Mouse (Mus musculus): Measurements from ENCODE around the gene Polr3gl. TPM values are rescaled to one million over a fixed set of nuclear protein-coding genes. Genes with fewer than 3 reads are reported as not detected.

Polr3gl gene
- polyA plus RNA-seq, 1 experiment from 2014 or later, result 12.1 TPM

DNA sequence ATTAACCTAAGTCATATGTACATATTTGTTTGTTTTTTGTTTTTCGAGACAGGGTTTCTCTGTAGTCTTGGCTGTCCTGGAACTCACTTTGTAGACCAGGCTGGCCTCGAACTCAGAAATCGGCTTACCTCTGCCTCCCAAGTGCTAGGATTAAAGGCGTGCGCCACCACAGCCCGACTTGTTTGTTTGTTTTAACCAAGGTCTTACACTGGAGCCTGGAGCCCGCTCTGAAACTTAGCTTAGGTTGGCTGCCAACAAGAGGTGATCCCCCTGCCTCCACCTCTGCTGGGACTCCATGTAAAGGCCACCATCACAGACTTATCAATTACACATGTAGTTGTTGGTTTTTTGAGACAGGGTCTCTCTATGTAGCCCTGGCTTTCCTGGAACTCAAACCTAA, 45.2 kb downstream of the Polr3gl start:
- Histone ChIP-seq H3K4me2 (no peak overlapping the region), H3K36me3 (ENCODE audit: control insufficient read depth, insufficient read depth, low read length) (no peaks in the 10 kb centered on the region), H3K4me3 (ENCODE audit: low read depth, low read length) (no peak overlapping the region), H3K9ac (ENCODE audit: low read length) (no peak overlapping the region), H3K27ac (ENCODE audit: low read depth, low read length) (no peak overlapping the region), H3K27me3 (ENCODE audit: control insufficient read depth, insufficient read depth, low read length) (0 out of 2 replicates have a peak, but pooled peaks cover 3% of the 10 kb centered on the region), H3K9me3 (ENCODE audit: control insufficient read depth, low read length) (no peaks in the 10 kb centered on the region), H3K4me1 (ENCODE audit: control insufficient read depth, insufficient read depth, low read length) (peaks cover 3% of the 10 kb centered on the region)
- 75% methylated on average over 7 of the region's 7 CpGs for WGBS
- DNase-seq (ENCODE audit: low spot score, missing footprints) (no peak), ATAC-seq (ENCODE audit: low FRiP score) (no peak)

DNA sequence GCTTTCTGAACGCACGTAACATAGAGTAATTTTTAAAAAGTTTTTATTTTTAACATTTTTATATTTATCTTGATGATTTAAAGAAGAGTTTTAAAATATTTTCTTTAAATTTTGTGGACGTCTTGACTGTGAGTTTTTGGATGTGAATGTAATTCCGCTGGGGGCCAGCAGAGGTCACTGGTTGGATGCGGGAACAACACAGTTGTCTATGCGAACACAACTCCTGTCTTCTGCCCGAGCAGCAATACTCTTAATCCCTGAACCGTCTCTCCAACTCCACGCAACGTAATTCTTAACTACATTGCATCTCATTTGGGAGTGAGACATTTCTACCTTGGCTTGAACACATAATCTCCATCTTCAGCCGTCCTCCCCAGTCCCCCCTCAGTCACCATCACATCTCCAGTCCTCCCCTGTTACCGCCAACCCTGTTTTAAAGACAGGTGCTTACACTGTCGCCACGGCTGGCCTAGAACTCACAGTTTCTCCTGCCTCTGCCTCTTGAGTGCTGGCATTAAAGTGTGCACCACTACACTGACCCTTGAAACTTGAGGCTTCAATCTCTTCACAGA, 46.5 kb downstream of the Polr3gl start:
- Histone ChIP-seq H3K4me3 (ENCODE audit: low read depth, low read length) (no peak overlapping the region), H3K4me2 (peak overlapping the region; percentile 26; the same call in 1 of the 2 replicates), H3K27me3 (ENCODE audit: control insufficient read depth, insufficient read depth, low read length) (0 out of 2 replicates have a peak, but pooled peaks cover 3% of the 10 kb centered on the region), H3K27ac (ENCODE audit: low read depth, low read length) (no peak overlapping the region), H3K9me3 (ENCODE audit: control insufficient read depth, low read length) (no peaks in the 10 kb centered on the region), H3K4me1 (ENCODE audit: control insufficient read depth, insufficient read depth, low read length) (peaks cover 3% of the 10 kb centered on the region), H3K9ac (ENCODE audit: low read length) (0 out of 2 replicates have a peak overlapping the region, but pooled peaks have one; percentile 12), H3K36me3 (ENCODE audit: control insufficient read depth, insufficient read depth, low read length) (no peaks in the 10 kb centered on the region)
- ATAC-seq (ENCODE audit: low FRiP score) (0 out of 2 replicates have a peak, but pooled peaks have one; percentile 46), DNase-seq (ENCODE audit: low spot score, missing footprints) (peak; percentile 95)
- WGBS, result 10% methylated on average over 14 of the region's 14 CpGs

DNA sequence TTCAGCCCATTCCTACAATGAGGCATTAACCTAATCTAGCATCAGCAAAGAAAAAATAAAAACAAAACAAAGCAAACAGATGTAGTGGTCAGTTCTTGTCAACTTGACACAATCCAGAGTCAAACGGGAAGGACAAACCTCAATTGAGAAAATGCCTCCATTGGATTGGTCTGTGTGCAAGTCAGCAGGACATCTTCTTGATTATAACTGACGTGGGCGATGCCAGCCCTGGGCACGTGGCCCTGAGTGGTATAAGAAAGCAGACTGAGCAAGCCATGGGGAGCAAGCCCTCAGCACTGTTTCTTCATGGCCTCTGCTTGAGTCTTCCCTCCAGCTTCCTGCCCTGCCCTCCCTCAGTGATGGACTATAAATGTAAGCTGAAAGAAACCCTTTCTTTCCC, 47.1 kb downstream of the Polr3gl start:
- 0 out of 2 replicates have a peak, but pooled peaks cover 3% of the 10 kb centered on the region for H3K27me3 ChIP-seq (ENCODE audit: control insufficient read depth, insufficient read depth, low read length)
- H3K4me2 ChIP-seq, result 0 out of 2 replicates have a peak overlapping the region, but pooled peaks have one; percentile 10
- no peaks in the 10 kb centered on the region for H3K9me3 ChIP-seq (ENCODE audit: control insufficient read depth, low read length)
- H3K9ac ChIP-seq (ENCODE audit: low read length), result 0 out of 2 replicates have a peak overlapping the region, but pooled peaks have one; percentile 12
- no peaks in the 10 kb centered on the region for H3K36me3 ChIP-seq (ENCODE audit: control insufficient read depth, insufficient read depth, low read length)
- DNase-seq (ENCODE audit: low spot score, missing footprints) (no peak), ATAC-seq (ENCODE audit: low FRiP score) (no peak)
- H3K27ac ChIP-seq (ENCODE audit: low read depth, low read length), result no peak overlapping the region
- no peak overlapping the region for H3K4me3 ChIP-seq (ENCODE audit: low read depth, low read length)
- H3K4me1 ChIP-seq (ENCODE audit: control insufficient read depth, insufficient read depth, low read length), result peaks cover 3% of the 10 kb centered on the region
- WGBS, result 57% methylated on average over 4 of the region's 4 CpGs

DNA sequence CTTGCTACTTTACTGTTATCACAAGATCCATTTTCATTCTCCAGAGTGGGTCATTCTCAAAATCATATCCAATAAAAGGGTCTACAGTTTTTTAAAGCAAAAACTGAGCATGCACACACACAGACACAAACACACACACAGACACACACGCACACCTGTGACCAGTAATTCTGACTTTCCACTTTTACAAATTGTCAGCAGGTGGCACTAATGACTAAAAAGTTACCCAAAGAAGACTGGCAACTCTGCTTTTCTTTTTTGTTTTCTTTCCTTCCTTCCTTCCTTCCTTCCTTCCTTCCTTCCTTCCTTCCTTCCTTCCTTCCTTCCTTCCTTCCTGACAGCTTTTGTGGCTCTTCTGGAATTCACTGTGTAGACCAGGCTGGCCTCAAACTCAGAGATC, 48.4 kb downstream of the Polr3gl start:
- H3K9ac ChIP-seq (ENCODE audit: low read length), result no peak overlapping the region
- H3K36me3 ChIP-seq (ENCODE audit: control insufficient read depth, insufficient read depth, low read length), result no peaks in the 10 kb centered on the region
- no peaks in the 10 kb centered on the region for H3K9me3 ChIP-seq (ENCODE audit: control insufficient read depth, low read length)

DNA sequence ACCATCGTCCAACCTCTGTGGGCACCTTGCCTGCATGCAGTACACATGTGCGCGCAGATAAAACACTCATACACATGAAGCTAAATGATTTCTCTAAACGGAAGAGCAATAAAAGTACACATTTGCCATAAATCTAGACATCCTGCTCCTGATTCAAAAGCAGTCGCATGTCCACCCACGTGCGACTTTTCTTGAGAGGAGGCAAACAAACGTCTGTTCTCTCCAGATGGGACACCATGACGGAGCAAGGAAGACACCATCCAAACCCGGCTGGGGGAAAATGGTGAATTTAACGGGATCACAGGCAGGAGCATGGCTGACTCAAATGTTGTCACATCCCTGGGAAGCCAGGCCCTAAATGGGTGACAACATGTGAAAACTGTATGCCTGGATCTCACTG, 50.6 kb downstream of the Polr3gl start:
- no peak for ATAC-seq (ENCODE audit: low FRiP score)
- Histone ChIP-seq H3K27ac (ENCODE audit: low read depth, low read length) (no peak overlapping the region), H3K4me3 (ENCODE audit: low read depth, low read length) (no peak overlapping the region), H3K27me3 (ENCODE audit: control insufficient read depth, insufficient read depth, low read length) (0 out of 2 replicates have a peak, but pooled peaks cover 3% of the 10 kb centered on the region), H3K36me3 (ENCODE audit: control insufficient read depth, insufficient read depth, low read length) (no peaks in the 10 kb centered on the region), H3K4me2 (no peak overlapping the region), H3K9ac (ENCODE audit: low read length) (no peak overlapping the region), H3K9me3 (ENCODE audit: control insufficient read depth, low read length) (no peaks in the 10 kb centered on the region), H3K4me1 (ENCODE audit: control insufficient read depth, insufficient read depth, low read length) (peaks cover 3% of the 10 kb centered on the region)
- no peak for DNase-seq (ENCODE audit: low spot score, missing footprints)
- 87% methylated on average over 11 of the region's 11 CpGs for WGBS

More for the DNA sequence above, 48.4 kb downstream of the Polr3gl start:
- no peak overlapping the region for H3K27ac ChIP-seq (ENCODE audit: low read depth, low read length)
- DNase-seq (ENCODE audit: low spot score, missing footprints), result no peak
- H3K4me2 ChIP-seq, result no peak overlapping the region
- ATAC-seq (ENCODE audit: low FRiP score), result no peak
- H3K27me3 ChIP-seq (ENCODE audit: control insufficient read depth, insufficient read depth, low read length), result 0 out of 2 replicates have a peak, but pooled peaks cover 3% of the 10 kb centered on the region
- WGBS, result 47% methylated on average over 1 of the region's 1 CpGs
- H3K4me3 ChIP-seq (ENCODE audit: low read depth, low read length), result no peak overlapping the region
- peaks cover 3% of the 10 kb centered on the region for H3K4me1 ChIP-seq (ENCODE audit: control insufficient read depth, insufficient read depth, low read length)

DNA sequence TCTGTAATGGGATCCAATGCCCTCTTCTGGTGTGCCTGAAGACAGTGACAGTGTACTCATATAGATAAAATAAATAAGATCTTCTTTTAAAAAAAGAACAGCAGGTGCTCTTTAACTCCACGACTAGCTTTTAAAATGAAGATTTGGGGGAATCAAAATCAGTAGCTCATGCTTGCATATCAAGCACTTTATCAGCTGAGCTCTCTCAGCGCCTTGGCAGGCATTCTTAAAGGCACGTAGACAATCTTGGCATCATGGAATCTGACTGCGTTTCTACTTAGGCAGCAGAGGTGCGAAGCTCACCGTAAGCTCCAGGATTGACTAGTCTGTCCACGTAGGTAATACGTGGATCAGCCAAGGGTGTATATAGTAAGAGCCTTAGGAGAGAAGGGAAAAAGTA, 51.4 kb downstream of the Polr3gl start:
- Histone ChIP-seq H3K36me3 (ENCODE audit: control insufficient read depth, insufficient read depth, low read length) (no peaks in the 10 kb centered on the region), H3K4me2 (no peak overlapping the region), H3K27me3 (ENCODE audit: control insufficient read depth, insufficient read depth, low read length) (0 out of 2 replicates have a peak, but pooled peaks cover 3% of the 10 kb centered on the region), H3K27ac (ENCODE audit: low read depth, low read length) (no peak overlapping the region), H3K4me1 (ENCODE audit: control insufficient read depth, insufficient read depth, low read length) (peaks cover under 1% of the 10 kb centered on the region), H3K4me3 (ENCODE audit: low read depth, low read length) (no peak overlapping the region), H3K9me3 (ENCODE audit: control insufficient read depth, low read length) (no peaks in the 10 kb centered on the region), H3K9ac (ENCODE audit: low read length) (no peak overlapping the region)
- ATAC-seq (ENCODE audit: low FRiP score), result no peak
- DNase-seq (ENCODE audit: low spot score, missing footprints), result no peak
- WGBS, result 78% methylated on average over 8 of the region's 8 CpGs

DNA sequence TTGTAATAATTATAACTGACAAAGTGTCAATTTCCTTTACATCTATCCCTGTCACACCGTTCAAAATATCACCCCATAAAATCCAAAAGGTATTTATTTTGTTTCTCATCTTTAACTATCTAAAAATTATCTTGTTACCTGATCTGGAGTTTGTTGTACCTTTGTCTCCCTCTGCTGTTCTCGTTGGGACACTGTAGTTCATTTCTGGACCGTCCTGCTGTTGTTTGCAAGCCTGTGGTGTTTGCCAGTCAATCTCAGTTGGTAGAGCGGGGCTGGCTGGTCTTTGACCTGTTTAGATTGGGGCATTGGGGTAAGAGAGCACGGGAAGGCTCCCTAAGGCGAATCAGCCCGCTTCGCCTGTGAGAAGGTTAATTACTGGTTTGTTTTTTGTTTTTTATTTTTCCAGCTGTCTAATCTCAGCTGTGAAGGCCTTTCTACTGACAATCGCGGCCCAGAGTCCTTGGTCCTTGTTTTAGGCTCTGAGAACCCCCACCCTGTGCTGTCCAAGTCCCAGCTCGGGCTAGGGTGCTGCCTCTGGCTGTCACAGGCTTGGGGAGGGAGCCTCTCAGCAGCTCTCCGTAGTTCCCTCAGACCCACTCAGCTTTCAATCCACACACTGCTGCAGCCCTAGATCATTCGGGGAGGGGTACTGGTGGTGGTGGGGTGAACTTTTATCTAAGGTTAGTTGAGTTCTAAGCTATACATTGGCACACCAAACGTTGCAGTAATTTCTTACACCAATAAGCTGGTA, 52.5 kb downstream of the Polr3gl start:
- Histone ChIP-seq H3K27ac (ENCODE audit: low read depth, low read length) (no peak overlapping the region), H3K4me2 (no peak overlapping the region), H3K27me3 (ENCODE audit: control insufficient read depth, insufficient read depth, low read length) (0 out of 2 replicates have a peak, but pooled peaks cover 1% of the 10 kb centered on the region), H3K9me3 (ENCODE audit: control insufficient read depth, low read length) (no peaks in the 10 kb centered on the region), H3K4me1 (ENCODE audit: control insufficient read depth, insufficient read depth, low read length) (no peaks in the 10 kb centered on the region), H3K4me3 (ENCODE audit: low read depth, low read length) (no peak overlapping the region), H3K9ac (ENCODE audit: low read length) (no peak overlapping the region; the same call in 1 of the 2 replicates), H3K36me3 (ENCODE audit: control insufficient read depth, insufficient read depth, low read length) (no peaks in the 10 kb centered on the region)
- ATAC-seq (ENCODE audit: low FRiP score) (no peak), DNase-seq (ENCODE audit: low spot score, missing footprints) (no peak)
- WGBS, result 19% methylated on average over 14 of the region's 14 CpGs

DNA sequence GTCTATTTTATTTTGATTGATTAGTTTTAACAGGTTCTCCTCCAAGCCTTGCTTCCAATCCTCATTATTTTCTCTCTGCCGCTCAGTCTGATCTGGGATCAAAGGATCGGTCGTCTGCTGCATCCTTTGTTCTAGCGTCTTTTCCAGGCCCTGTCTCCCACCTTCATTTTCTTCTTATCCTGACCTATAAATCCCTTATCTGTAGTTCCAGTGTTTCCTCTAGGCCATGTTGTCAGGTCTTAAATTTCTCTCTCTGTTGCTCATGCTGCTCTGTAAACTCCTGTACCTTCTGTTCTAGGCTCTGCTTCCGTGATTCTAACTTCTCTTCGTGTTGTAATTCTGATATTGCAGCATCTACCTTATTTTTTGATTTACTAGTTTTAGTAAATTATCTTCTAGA, 53.2 kb downstream of the Polr3gl start:
- no peaks in the 10 kb centered on the region for H3K36me3 ChIP-seq (ENCODE audit: control insufficient read depth, insufficient read depth, low read length)
- H3K4me1 ChIP-seq (ENCODE audit: control insufficient read depth, insufficient read depth, low read length), result no peaks in the 10 kb centered on the region
- no peaks in the 10 kb centered on the region for H3K27me3 ChIP-seq (ENCODE audit: control insufficient read depth, insufficient read depth, low read length)
- no peak for DNase-seq (ENCODE audit: low spot score, missing footprints)
- H3K4me3 ChIP-seq (ENCODE audit: low read depth, low read length), result no peak overlapping the region
- ATAC-seq (ENCODE audit: low FRiP score), result no peak
- no peaks in the 10 kb centered on the region for H3K9me3 ChIP-seq (ENCODE audit: control insufficient read depth, low read length)
- H3K4me2 ChIP-seq, result no peak overlapping the region
- 24% methylated on average over 6 of the region's 6 CpGs for WGBS
- no peak overlapping the region for H3K27ac ChIP-seq (ENCODE audit: low read depth, low read length)
- H3K9ac ChIP-seq (ENCODE audit: low read length), result no peak overlapping the region

DNA sequence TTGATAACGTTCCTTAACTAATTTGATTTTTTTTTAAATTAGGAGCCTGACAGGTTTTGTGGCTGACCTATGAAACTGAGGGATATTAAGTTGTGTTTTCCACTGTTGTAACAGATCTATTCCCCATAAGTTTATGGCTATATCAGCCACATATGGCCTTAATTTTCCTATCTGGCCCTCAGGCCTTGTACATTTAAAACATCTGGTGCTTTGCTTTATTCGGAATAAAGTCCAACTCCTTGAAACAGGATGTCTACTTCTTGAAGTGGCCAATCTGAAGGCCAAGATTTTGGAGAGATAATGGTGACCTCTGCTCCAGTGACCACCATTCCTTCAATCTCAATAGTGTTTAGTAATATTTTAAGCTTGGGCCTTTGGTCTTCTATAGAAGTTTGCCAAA, 54.7 kb downstream of the Polr3gl start:
- no peak overlapping the region for H3K9ac ChIP-seq (ENCODE audit: low read length)
- no peak overlapping the region for H3K27ac ChIP-seq (ENCODE audit: low read depth, low read length)
- DNase-seq (ENCODE audit: low spot score, missing footprints), result no peak
- WGBS, result 86% methylated on average over 2 of the region's 2 CpGs
- no peaks in the 10 kb centered on the region for H3K4me1 ChIP-seq (ENCODE audit: control insufficient read depth, insufficient read depth, low read length)
- no peaks in the 10 kb centered on the region for H3K27me3 ChIP-seq (ENCODE audit: control insufficient read depth, insufficient read depth, low read length)
- no peak overlapping the region for H3K4me3 ChIP-seq (ENCODE audit: low read depth, low read length)
- ATAC-seq (ENCODE audit: low FRiP score), result no peak
- H3K36me3 ChIP-seq (ENCODE audit: control insufficient read depth, insufficient read depth, low read length), result no peaks in the 10 kb centered on the region
- no peaks in the 10 kb centered on the region for H3K9me3 ChIP-seq (ENCODE audit: control insufficient read depth, low read length)
- no peak overlapping the region for H3K4me2 ChIP-seq

Measured in midbrain, embryonic 11.5 days (tissue).